Mouse (Mus musculus) limb, embryonic 14.5 days (tissue): Measurements from ENCODE around the gene Sertad1. TPM values are rescaled to one million over a fixed set of nuclear protein-coding genes. Genes with fewer than 3 reads are reported as not detected.
A peak's percentile ranks its signal among the peaks of the same experiment; 100 is the strongest.

Experiments
- ATAC-seq: fragments of 200-750 bp; cut with Nextera tagmentation; 2 replicates; pipeline ENCODE4 v1.8.0; 2017; ENCODE audit warnings: low read depth, moderate number of reproducible peaks, moderate TSS enrichment; ENCODE audit not compliant: low FRiP score
- DNase-seq: peaks from one replicate; pipeline ENCODE4 v3.0.0-alpha.2; 2015; ENCODE audit warnings: low spot score
- H3K27ac ChIP-seq: fragments of 300-500 bp; sonication (generic); replicated peaks from 2 replicates; pipeline ENCODE4 v1.5.1; 2014; ENCODE audit warnings: low read depth, mild to moderate bottlenecking, low read length, moderate library complexity, mixed read lengths
- H3K27me3 ChIP-seq: fragments of 300-500 bp; sonication (generic); 2 replicates; pipeline ENCODE4 v1.6.1; 2014; ENCODE audit warnings: low read length, mixed read lengths; ENCODE audit not compliant: control insufficient read depth, insufficient read depth
- H3K36me3 ChIP-seq: fragments of 300-500 bp; sonication (generic); 2 replicates; pipeline ENCODE4 v1.6.1; 2014; ENCODE audit warnings: mild to moderate bottlenecking, low read length, moderate library complexity, mixed read lengths; ENCODE audit not compliant: control insufficient read depth, insufficient read depth
- H3K4me1 ChIP-seq: fragments of 300-500 bp; sonication (generic); 2 replicates; pipeline ENCODE4 v1.6.1; 2014; ENCODE audit warnings: antibody characterized with exemption, low read length, mixed read lengths; ENCODE audit not compliant: control insufficient read depth, insufficient read depth
- H3K4me2 ChIP-seq: fragments of 300-500 bp; sonication (generic); replicated peaks from 2 replicates; pipeline ENCODE4 v1.6.1; 2014; ENCODE audit warnings: low read depth, mild to moderate bottlenecking, low read length, moderate library complexity; ENCODE audit not compliant: severe bottlenecking
- H3K4me3 ChIP-seq: fragments of 300-500 bp; sonication (generic); replicated peaks from 2 replicates; pipeline ENCODE4 v1.5.1; 2014; ENCODE audit warnings: low read length
- H3K9ac ChIP-seq: fragments of 300-500 bp; sonication (generic); 2 replicates; pipeline ENCODE4 v1.6.1; 2014; ENCODE audit warnings: mild to moderate bottlenecking, low read depth, low read length, moderate library complexity; ENCODE audit not compliant: severe bottlenecking
- H3K9me3 ChIP-seq: fragments of 300-500 bp; sonication (generic); 2 replicates; pipeline ENCODE4 v1.6.1; 2016; ENCODE audit warnings: low read length; ENCODE audit not compliant: control insufficient read depth
- POLR2A ChIP-seq: fragments of 200-500 bp; IDR thresholded peaks from 2 replicates; pipeline ENCODE4 v1.8.0; 2012; ENCODE audit warnings: inconsistent platforms, mild to moderate bottlenecking, moderate library complexity, borderline replicate concordance; ENCODE audit not compliant: insufficient read depth, insufficient read length; ENCODE audit errors: extremely low read depth
- WGBS: fragments of 180-500 bp; shearing (Covaris S2); extraction: QIAGEN DNeasy Blood & Tissue Kit; methylation state at CpG from one replicate; pipeline ENCODE4 v1.1.7; 2014; 5-methylcytosine and 5-hydroxymethylcytosine counted together
- polyA plus RNA-seq, 2 experiments: library from polyadenylated mRNA; depleted of rRNA in 1 of 2; stranded (reverse) in 1 of 2; unstranded in 1 of 2; fragments of >200 nt; fragmentation: Nextera tagmentation in 1 of 2; extraction: Ambion mirVana in 1 of 2; gene quantifications; 2 replicates each; pipeline versions ENCODE4 v1.2.1 to v1.2.3; 2012 to 2014

The Sertad1 gene
- polyA plus RNA-seq, 2 experiments, result 23.3 to 39.4 TPM

- Histone ChIP-seq H3K4me3 (peak within 1 kb of the TSS; percentile 61), H3K9me3 (no peaks in the 10 kb centered on the region), H3K9ac (peak within 1 kb of the TSS; percentile 60), H3K4me1 (peaks cover 10% of the 10 kb centered on the region), H3K27me3 (peaks cover 20% of the 10 kb centered on the region), H3K27ac (no peak within 1 kb of the TSS), H3K36me3 (no peaks in the 10 kb centered on the region), H3K4me2 (peak within 1 kb of the TSS; percentile 94)
- peak; percentile 98 for ATAC-seq
- DNase-seq, result peak; percentile 100
- peak; percentile 56; the same call in 1 of the 2 replicates for TF ChIP-seq POLR2A
- WGBS, result 2% methylated on average over 54 of the region's 54 CpGs
Measured at GRCm38 (mm10) chr7:27447419-27448286, 39.1 kb upstream of the Sertad1 start, which contains the start of the genes Sptbn4 and Blvrb. Sptbn4 (minus strand) TSS chr7:27447686. Blvrb (plus strand) TSS chr7:27447978.

GRCm38 (mm10) chr7:27448421-27449206 is 38.1 kb upstream of the Sertad1 start:
- TF ChIP-seq POLR2A, result no peak
- no peak for ATAC-seq
- DNase-seq, result no peak
- Histone ChIP-seq H3K27ac (no peak overlapping the region), H3K36me3 (no peaks in the 10 kb centered on the region), H3K27me3 (peaks cover 20% of the 10 kb centered on the region), H3K4me1 (peaks cover 10% of the 10 kb centered on the region), H3K4me2 (peak overlapping the region; percentile 94), H3K4me3 (peak overlapping the region; percentile 61), H3K9ac (peak overlapping the region; percentile 60; the same call in 1 of the 2 replicates), H3K9me3 (no peaks in the 10 kb centered on the region)
- 56% methylated on average over 15 of the region's 15 CpGs for WGBS

GRCm38 (mm10) chr7:27449256-27449862 is 37.4 kb upstream of the Sertad1 start:
- H3K9ac ChIP-seq, result no peak overlapping the region
- no peak overlapping the region for H3K4me2 ChIP-seq
- peaks cover 10% of the 10 kb centered on the region for H3K4me1 ChIP-seq
- H3K9me3 ChIP-seq, result no peaks in the 10 kb centered on the region
- no peak for ATAC-seq
- no peak for TF ChIP-seq POLR2A
- H3K4me3 ChIP-seq, result no peak overlapping the region
- H3K36me3 ChIP-seq, result no peaks in the 10 kb centered on the region
- WGBS, result 60% methylated on average over 10 of the region's 10 CpGs
- H3K27me3 ChIP-seq, result peaks cover 20% of the 10 kb centered on the region
- no peak overlapping the region for H3K27ac ChIP-seq
- DNase-seq, result peak; percentile 68

GRCm38 (mm10) chr7:27451359-27451758 is 35.4 kb upstream of the Sertad1 start:
- no peak overlapping the region for H3K4me2 ChIP-seq
- WGBS, result 93% methylated on average over 2 of the region's 2 CpGs
- no peaks in the 10 kb centered on the region for H3K9me3 ChIP-seq
- no peaks in the 10 kb centered on the region for H3K36me3 ChIP-seq
- H3K4me1 ChIP-seq, result peaks cover 10% of the 10 kb centered on the region
- peaks cover 10% of the 10 kb centered on the region for H3K27me3 ChIP-seq
- H3K4me3 ChIP-seq, result no peak overlapping the region
- DNase-seq (no peak), ATAC-seq (no peak)
- H3K9ac ChIP-seq, result no peak overlapping the region
- no peak overlapping the region for H3K27ac ChIP-seq
- no peak for TF ChIP-seq POLR2A
